Mouse (Mus musculus): Measurements from ENCODE around the gene Prrg3. TPM values are rescaled to one million over a fixed set of nuclear protein-coding genes. Genes with fewer than 3 reads are reported as not detected.
"Not testable (repeated sequence)": the region's sequence is repeated elsewhere in the genome, so short reads cannot be mapped to it uniquely, and the experiment has no call there.

Prrg3 gene
- 10 to 100 TPM; 24.9 to 30.9 TPM for total RNA-seq (2021)

- DNase-seq, result peak; percentile 71
Observed at GRCm38 (mm10) chrX:71962073-71963051, at the start of gene Prrg3. Gene Prrg3 (plus strand): TSS chrX:71962624.

- DNase-seq, result peak; percentile 67
Observed at GRCm38 (mm10) chrX:71946631-71947030, 15.8 kb upstream of the Prrg3 start.

GRCm38 (mm10) chrX:71958366-71958765, 4.1 kb upstream of the Prrg3 start:
- DNase-seq, result no peak

- DNase-seq, result no peak
Observed at GRCm38 (mm10) chrX:71963275-71963912, 970 bp downstream of the Prrg3 start.

GRCm38 (mm10) chrX:71968216-71968615, 5.8 kb downstream of the Prrg3 start:
- DNase-seq, result no peak

- no peak for DNase-seq
Observed at GRCm38 (mm10) chrX:71968816-71969215, 6.4 kb downstream of the Prrg3 start.

- no peak for DNase-seq
Observed at GRCm38 (mm10) chrX:71971325-71971724, 8.9 kb downstream of the Prrg3 start.

GRCm38 (mm10) chrX:71972686-71973085, 10.3 kb downstream of the Prrg3 start, which contains the start of gene Fate1:
Gene Fate1 (plus strand): TSS chrX:71972986.
- no peak for DNase-seq

- not testable (repeated sequence) for DNase-seq
Observed at GRCm38 (mm10) chrX:71977681-71978080, 15.3 kb downstream of the Prrg3 start.

GRCm38 (mm10) chrX:71980443-71980842, 18.0 kb downstream of the Prrg3 start:
- DNase-seq, result no peak

GRCm38 (mm10) chrX:71981322-71981721, 18.9 kb downstream of the Prrg3 start:
- DNase-seq, result no peak

- DNase-seq, result no peak
Observed at GRCm38 (mm10) chrX:71983205-71983604, 20.8 kb downstream of the Prrg3 start.

GRCm38 (mm10) chrX:71983775-71984174, 21.4 kb downstream of the Prrg3 start:
- DNase-seq, result peak; percentile 42

GRCm38 (mm10) chrX:71991549-71991948, 29.1 kb downstream of the Prrg3 start, which contains the start of gene Cnga2:
Gene Cnga2 (plus strand): TSS chrX:71991849.
- no peak for DNase-seq

GRCm38 (mm10) chrX:71995972-71996371, 33.5 kb downstream of the Prrg3 start:
- no peak for DNase-seq

GRCm38 (mm10) chrX:72009930-72010329, 47.5 kb downstream of the Prrg3 start:
- no peak for DNase-seq

- peak; percentile 40 for DNase-seq
Observed at GRCm38 (mm10) chrX:72012236-72012635, 49.8 kb downstream of the Prrg3 start.

- DNase-seq, result peak; percentile 58
Observed at GRCm38 (mm10) chrX:72012804-72013203, 50.4 kb downstream of the Prrg3 start.

- no peak for DNase-seq
Observed at GRCm38 (mm10) chrX:72022241-72022640, 59.8 kb downstream of the Prrg3 start.

All from heart, postnatal 4 days (tissue).